Mouse (Mus musculus) right cerebral cortex, postnatal 10 days (tissue): ENCODE measurements at regions not wholly inside any gene's neighbourhood (a gene's known extent, or its start where the extent isn't known, plus 50 kb on each side); places are given as distances from the start of the nearest gene placed in this dataset.

ENCODE experiments used
- DNase-seq, 2 experiments: peaks; one replicate each; pipeline ENCODE4 v3.0.0; 2021; ENCODE audit warnings: low spot score in 2 of 2

DNA sequence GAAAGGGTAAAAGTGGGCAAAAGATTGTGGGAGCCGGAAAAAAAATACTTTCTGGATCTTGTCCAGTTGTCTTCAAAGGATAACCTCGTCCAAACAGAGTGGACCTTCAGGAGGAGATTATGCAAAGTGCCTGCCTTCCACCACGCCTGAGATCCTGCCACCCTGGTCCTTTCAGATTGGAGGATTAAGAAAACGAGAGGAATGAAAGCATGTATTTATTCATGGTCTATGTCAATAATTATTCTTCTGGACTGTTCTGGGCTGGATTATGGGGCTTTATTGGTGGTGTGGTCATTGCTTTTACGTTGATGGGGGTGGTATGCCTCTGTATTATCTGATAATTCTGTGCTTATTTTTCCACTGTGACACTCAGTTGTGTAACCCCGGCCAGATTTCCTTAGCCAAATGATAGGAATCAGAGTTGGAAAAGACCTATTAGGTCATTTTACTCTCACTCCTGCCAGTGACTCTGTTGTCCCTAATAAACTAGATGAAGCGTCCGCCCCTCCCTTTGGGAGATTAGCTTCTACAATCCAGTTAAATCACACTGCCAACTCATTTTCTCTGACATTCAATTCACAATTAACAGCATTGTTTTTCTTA lies 656.3 kb downstream of the Slc22a22 start:
- DNase-seq = no peak

DNA sequence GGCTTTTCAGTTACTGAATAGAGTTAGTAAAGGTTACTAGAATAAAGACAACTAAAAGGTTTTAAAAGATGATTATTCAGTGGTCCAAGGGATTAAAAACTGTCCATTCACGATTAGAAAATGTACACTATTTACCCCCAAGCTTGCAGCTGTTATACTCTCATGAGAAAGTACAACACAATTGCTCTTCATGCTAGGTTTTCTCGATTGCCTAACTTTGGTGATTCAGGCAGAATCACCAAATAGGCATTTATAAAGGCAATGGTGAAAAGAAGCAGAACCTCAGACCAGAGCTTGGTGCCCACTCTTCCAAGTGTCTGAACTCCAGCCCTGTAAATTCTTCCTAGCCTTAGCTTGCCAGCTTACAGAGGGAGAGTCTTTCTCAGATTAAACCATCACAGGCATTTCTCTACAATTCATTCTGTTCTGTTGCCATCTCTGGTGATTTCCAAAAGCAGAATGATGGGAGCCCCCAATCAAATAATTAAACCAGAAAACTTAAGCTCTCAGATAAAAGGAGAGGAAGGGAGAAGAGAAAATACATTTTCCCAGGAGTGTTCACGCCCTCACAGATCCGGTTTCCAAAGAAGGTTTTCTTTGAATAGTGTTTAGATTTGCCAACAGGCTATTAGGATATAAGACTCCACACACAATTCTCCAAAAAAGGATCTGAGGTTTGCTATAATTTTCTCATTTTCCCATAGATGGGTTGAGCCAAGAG lies 657.0 kb downstream of the Slc22a22 start:
- no peak for DNase-seq

DNA sequence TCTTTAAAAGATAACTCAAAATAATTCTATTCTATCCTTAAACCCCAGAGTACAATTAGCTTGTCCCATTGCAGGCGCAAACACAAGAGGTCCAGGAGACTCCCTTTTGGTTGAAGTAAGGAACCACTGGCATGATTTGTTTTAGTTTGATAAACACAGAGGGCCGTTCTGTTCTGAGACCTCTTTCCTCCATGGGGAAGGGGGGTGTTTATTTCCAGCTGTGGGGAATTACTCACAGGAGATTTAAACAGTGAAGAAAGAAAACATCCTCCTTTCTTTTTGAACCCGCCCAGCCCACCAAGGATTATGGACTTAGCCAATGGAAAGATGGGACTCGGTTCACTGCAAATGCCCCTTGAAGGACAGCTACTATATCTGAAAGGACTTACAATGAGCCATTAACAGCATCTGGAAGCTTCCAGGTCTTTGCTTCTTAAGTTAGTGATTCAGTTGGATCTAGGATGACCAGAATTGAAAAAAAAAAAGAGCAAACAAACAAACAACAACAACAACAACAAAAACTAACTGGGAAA lies 659.2 kb downstream of the Slc22a22 start:
- DNase-seq = no peak

DNA sequence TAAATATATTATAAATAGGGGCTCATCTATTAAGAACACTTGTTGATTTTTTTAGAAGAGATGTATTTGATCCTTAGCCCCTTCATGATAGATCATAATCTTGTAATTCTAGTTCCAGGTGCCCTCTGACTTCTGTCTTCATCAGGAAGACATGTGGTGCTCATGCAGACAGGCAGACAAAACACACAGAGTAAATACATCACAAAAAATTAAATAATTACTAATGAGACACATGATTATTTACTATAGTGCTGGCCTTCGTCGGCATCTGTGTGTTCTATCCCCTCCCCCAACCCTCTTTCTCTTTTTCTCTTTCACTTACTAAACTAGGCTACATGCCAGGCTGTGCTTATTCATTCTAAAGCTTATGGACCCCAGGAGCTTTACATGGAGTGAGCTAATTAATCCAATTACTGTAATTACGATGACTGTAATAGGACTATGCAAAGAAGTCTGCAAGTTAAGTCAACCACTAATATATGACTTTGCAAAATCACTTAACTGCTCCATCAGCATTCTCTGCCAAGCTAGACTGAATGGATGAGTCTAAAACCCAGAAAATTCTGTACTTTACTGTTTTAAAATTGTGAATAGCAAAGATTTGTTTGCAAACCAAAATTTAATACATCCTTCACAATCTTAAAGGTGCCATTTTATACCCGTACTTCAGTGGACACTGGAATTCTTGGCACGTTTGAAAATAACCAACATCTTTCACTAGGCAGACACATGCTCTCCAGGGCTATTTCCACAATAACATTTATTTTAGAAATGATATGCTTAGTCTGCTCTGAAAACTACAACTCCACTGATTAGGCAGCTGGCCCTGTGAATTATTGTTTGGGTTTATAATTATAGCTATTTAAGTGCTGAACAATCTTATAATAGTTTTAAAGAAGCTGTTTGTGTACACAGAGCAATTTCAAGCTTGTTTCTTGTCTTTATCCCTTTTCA lies 659.9 kb downstream of the Slc22a22 start:
- DNase-seq = no peak

DNA sequence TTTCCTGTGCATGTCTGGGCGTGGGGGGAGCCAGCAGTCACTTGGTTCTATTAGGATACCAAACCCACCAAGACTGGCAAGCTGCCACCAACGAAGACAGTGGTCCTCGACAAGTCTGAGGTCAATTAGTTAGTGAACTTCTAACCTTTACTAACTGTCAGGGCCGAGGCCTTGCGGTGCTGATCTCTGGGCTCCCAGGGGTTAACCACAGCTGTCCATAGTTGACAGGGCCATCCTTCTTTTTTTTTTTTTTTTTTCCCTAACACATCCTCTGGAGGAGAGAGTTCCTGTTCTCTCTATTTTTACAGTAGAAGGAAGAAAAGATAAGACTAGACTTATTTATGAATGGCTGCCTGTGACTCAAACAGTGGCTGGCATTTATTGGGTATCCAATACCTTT lies 663.5 kb downstream of the Slc22a22 start:
- peak in 1 of 2 experiments; percentile 18 for DNase-seq

DNA sequence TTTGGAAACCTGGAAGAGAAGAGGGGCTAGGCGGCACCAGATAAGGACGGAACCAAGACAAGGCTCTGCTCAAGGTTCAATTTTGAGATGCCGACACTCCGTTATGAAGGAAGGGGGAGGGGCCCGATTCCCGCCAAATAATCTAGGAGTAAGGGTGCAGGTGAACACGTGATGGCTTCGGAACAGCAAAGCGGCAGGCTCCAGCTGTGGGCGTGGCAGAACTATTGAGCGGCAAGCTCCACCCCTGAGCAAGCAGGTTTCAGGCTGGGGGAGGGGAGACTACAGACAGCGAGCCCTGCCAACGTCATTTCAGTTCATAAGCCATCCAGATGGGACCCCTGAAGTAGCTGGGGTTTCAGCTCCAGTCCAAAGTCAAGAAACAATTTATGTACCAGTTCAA lies 667.3 kb downstream of the Slc22a22 start:
- peak in 1 of 2 experiments; percentile 21 for DNase-seq

DNA sequence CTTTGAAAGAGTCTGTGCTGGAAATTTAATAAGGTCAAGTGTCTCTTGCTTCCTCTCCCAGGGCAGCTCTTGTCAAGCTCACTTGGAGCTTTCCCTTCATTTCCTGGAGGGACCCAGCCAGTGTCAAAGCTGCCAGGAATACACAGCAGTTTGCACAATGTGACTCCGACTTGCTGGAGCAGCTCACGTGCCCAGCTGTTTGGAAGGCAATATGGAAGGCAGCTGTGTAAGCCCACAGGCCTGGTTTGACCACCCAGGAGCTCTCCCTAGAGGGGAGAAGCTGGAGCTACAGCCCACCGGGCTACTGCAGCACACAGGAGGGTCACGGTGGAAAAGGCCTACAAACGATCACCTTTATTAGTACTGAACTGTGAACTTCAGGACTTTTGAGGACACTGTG lies 669.8 kb downstream of the Slc22a22 start:
- no peak for DNase-seq

DNA sequence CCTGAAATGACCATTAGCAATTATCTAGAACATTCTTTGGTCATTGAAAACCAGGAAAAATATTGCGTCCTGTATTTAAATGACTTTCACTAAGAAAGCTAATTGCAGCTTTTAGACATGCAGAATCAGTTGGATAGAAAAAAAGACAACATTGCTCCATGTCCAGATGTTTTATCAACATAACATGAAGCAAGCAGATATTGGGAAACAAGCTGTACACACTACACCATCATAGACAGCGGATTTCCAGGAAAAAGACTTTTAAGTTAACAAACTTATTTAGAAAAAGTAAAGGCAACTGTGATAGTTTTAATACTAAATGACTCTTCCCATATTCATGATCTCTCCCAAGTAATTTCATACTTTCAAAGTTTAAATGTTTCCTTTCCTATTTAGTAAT lies 675.5 kb downstream of the Slc22a22 start:
- no peak for DNase-seq

DNA sequence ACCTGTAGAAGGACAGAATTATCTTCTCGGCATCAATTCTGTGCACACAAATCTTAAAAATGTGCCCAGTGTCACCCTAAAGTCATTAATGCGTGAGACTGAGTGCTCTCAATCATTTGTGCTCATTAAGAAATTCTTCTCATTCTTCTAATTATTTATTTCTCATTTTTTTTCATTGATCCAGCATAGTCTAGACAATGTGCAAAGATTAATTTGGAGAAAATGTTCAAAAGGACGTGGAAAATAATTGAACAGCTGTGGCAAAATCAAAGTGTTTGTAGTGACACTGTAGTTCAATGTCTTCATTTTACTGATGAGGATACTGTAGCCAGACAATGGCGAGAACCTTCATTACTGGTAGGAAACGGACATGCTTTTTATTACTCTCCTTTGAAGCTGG lies 702.0 kb downstream of the Slc22a22 start:
- no peak for DNase-seq

DNA sequence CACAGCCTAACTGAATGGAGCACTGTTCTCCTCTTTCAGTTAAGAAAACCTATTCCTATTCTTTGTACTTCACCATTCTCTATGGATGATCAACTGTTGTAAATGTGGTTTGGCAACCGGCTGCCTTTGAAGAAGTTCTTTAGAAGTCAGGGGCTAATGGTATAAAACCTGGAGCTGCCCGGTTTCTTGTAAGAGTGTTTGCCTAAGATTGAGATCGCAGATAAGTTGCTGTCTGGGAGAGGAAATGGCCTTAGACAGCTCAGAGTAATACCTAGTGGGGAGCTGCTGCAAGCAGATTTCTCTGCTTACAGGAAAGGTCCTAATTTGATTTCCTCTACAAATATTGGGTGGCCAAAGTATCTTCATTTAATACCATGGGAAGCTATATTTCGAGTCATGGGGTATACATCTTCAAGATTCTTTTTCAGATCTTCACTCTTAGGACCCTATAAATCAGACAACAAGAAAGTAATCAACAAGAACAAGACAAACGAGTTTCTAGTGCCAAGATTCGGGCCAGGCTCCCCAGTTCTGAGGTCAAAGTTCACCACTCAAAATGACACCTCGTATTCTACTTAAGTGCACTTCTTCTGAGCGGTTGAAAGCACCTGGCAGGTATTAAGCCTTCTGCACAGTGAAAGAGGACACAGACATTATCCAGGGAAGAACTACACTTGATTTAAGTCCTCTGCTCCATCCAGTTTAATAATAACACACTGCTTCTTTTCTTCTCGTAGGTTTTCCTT lies 702.6 kb downstream of the Slc22a22 start:
- DNase-seq = no peak

DNA sequence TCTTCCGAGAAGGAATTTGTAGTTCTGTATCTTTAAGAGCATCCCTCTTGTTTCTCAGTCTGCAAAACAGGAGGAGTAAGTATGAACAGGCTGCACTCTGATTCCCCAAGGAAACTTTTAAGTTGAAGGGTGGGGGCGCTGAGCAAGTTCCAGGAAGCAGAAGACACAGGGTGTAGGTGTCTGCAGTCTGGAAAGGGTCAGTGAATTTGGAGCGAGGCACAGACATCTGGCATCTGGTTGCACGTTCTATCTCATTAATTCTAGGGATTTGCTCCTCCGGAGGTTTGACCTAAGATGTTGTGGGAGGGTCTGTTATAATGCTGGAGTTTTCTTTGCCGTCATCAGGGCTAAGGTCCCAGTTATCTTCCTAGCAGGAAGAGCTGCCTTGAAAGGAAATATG lies 711.1 kb downstream of the Slc22a22 start:
- DNase-seq = no peak

DNA sequence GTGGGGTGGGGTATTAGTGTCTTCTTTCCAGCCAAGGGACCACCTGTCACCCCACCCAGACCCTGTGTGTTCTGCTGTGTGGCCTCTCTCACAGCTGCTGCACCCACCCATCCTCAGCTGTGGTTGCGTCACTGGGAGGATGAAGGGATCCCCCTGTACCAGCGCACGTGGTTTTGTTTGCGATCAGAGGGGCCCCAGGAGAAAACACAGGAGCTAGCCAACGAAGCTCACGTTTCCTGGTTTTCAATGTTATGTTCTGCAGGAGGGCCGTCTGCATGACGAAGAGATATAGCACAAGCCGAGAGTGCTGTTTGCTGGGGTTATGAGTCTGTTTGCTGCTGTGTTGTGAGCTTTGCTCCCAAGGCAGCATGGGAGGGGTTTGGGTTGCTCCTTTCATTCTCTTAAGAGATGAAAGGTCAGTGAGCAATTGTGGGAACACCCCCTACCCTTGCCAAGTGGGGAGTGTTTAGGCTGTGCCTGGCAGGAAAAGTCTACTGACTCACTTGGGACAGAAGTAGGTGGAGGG lies 712.4 kb downstream of the Slc22a22 start:
- no peak for DNase-seq

DNA sequence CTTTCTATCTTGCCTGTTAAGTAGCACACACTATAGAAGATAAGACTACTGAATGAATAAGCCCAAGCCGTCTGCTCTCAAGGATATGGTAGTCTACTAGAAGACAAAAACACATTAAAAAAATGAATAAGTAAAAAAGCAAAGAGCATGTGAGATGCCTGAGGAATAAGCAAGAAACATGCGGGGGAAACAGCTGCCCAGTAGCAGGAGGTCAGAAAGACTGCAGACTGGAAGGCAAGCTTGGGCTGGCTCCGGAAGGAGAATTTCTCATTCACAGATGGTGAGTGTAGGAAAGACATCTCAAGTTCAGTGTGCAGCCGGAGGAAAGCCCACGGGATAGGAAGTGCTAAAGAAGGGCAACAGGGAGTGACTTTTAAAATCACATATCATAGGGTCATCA lies 713.4 kb downstream of the Slc22a22 start:
- DNase-seq = no peak

DNA sequence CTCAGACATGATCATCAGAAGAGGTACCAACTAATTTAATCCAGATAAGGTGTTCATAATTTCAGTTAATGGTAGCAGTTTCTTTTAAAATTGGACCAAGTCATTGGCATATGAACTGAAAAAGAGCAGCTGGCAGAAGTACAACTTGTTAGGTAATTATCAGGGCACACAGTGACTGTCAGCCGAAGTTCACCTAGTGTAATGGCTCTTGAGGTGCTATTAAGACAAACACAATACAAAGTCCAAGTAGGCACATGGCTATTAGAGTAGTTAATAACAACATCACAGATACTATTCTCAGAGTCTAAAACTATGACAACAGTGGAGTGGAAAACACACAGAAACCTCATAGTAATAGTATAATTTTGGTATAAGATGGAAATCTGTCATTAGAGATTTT lies 730.7 kb downstream of the Slc22a22 start:
- no peak for DNase-seq

DNA sequence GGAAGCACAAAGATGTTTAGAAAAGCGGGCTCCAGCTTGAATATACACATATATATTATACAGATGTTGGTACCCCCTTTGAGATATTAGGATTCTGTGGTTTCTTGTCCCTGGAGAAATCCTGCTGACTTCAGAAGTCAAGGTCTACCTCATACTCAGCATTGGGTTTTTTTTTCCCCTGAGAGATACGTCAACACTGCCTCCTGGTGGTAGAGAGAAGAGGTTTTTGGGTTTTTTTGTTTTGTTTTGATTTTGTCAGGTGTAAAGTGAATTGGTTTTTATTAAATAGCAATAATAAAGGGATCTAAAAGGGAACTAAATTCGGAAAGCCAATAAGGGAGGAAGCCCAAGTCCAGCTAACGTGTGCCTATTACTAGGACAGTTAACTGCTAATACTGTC lies 732.5 kb downstream of the Slc22a22 start:
- DNase-seq = no peak
